Mouse (Mus musculus) inflammation-experienced regulatory T-cells, adult 6 months (primary cell): ENCODE measurements around the gene Gbf1. TPM values are rescaled to one million over a fixed set of nuclear protein-coding genes. Genes with fewer than 3 reads are reported as not detected.

Experiments used
- ATAC-seq: one replicate; pipeline ENCODE4 v1.8.0; 2017
- polyA plus RNA-seq, 3 experiments: library from polyadenylated mRNA; unstranded; fragments of 100-300 nt; shearing (Covaris generic); gene quantifications; one replicate each; pipeline ENCODE4 v1.2.1; 2017

The Gbf1 gene
- polyA plus RNA-seq, 3 experiments from 2014 or later: 25.5 to 35.6 (median 32.6) TPM

DNA sequence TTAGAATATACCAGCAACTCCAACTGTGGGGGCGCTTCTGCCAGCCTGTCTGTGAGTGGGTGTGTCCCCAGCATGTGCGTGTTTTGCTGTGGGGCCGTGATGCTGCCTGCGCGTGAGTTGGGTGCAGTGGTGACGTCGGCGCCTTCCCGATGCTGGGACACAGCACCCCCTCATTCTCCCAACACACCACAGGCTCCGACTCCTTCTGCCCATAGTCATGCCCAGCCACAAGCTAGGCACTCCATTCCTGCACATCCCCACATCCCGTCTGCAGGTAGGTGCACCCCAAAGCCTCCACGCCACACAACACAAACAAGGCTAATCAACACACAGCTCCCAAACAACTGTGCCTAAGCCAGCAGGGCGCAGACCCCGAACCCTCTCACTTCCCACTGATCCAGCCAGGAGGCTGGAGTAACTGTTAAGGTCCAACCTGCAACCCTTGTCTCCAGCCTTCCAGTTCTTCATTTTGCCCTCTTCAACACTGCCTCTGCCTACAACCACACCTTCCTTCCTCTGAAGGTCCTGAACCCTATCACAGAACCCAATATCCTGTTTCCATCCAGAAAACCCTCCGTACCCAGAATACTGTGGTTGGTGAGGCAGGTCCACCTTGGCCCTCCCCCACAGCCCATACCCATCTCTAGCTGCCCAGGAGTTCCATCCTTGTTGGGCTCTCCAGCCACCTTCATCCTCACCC, 164.7 kb downstream of the Gbf1 start:
- ATAC-seq: peak; percentile 62

DNA sequence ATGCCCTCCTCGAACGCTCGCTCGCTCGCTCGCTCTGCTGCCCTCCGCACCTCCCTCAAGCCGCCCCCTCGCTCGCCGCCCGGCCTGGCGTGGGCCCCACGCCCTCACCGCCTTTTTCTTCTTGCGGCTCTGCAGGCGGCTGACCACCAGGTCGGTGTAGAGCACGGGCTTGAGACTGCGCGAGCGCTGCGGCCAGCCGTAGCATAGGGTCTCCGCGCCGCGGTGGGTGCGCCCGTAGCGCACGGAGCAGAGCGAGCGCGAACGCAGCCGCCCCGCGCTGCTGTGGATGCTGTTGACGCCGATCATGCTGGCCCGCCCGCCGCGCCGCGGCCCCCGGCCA, 165.2 kb downstream of the Gbf1 start:
- no peak for ATAC-seq

GRCm38 (mm10) chr19:46318031-46318471, 165.7 kb downstream of the Gbf1 start:
- no peak for ATAC-seq

- no peak for ATAC-seq
Measured at GRCm38 (mm10) chr19:46318586-46319378, 166.5 kb downstream of the Gbf1 start.

DNA sequence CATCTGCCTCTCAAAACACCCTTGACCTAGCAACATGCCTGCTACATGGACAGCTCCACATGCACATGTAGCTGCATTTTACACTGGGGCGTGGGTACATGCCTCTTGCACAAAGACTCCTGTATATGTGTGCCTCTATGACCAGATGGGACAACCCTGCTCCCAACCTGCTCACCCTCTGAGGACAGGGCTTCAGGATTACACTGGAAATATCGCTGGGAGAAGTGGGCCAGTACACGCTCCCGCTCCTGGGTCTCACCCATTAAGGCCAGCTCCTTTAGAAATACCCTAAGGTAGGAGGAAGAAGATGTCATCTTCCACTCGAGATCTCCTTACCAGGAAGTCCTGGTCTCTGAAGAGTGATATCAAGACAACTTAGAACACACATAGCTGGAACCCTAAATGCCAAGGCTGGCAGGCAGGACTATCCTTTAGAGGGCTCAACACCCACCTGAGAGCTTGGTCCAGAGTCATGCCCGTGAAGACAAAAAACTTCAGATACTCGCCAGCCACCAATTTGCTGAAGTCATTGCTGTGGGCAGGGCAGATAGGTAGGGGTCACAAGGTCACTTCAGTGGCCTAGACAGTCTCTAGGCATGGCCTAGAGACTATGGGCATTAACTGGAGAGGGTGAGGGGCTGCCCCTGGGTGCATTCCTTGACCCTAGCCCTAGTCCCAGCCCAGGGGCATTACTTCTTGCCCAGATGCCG, 167.9 kb downstream of the Gbf1 start:
- ATAC-seq: no peak

GRCm38 (mm10) chr19:46321101-46321943, 169.0 kb downstream of the Gbf1 start:
- peak; percentile 64 for ATAC-seq

GRCm38 (mm10) chr19:46322144-46322995, 170.1 kb downstream of the Gbf1 start:
- no peak for ATAC-seq

GRCm38 (mm10) chr19:46322996-46323572, 170.8 kb downstream of the Gbf1 start:
- no peak for ATAC-seq

- no peak for ATAC-seq
Measured at GRCm38 (mm10) chr19:46323716-46324115, 171.4 kb downstream of the Gbf1 start.

DNA sequence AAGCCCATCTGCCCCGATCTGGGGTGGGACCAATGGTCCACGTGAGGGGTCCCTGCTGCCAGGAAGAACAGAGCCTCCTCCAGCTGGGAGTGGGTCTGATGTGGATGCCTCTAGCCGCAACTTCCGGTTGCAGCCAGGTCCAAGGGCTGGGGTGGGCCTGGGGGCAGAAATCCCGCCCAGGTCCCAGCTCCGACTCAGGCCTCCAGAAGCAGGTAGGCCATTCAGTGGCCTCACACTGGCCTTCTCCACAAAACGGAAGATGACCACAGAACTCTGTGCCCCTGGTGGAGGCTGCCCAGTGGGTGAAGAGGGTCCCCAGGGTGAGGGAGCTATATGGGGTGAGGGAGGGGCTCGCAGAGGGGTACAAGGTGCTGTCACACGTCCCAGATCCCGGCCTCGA, 172.1 kb downstream of the Gbf1 start:
- ATAC-seq: no peak

GRCm38 (mm10) chr19:46324918-46325317, 172.6 kb downstream of the Gbf1 start:
- ATAC-seq: no peak

- ATAC-seq: no peak
Measured at GRCm38 (mm10) chr19:46326019-46326755, 173.9 kb downstream of the Gbf1 start.

- ATAC-seq: no peak
Measured at GRCm38 (mm10) chr19:46326756-46327305, 174.5 kb downstream of the Gbf1 start, which contains the start of gene Psd. TSS of gene Psd (minus strand) at chr19:46327156.

DNA sequence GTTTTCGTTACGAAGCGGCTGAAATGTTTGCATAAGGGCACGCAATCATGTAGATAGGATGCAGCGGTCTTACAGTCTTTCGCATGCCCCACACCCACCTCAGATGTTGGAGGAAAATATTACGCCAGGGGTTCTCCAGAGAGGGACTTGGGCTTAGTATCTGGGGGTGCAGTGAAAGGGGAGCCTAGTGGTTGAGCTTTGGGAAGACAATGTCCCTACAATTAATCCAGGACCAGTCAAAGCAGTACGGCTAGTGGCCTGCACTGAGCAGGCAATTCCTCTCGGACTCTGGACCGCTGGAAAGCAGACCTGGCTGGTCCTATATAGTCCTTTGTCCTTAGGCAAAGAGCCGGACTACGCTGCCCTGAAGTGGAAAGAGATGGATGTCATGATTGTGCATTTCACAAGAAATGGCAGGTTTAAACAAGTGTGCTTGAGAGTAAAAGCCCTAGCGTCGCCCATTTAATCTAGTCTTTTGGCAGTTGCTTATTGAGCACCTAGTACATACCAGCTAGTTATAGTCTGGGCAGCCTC, 175.3 kb downstream of the Gbf1 start:
- no peak for ATAC-seq

- peak; percentile 76 for ATAC-seq
Measured at GRCm38 (mm10) chr19:46328081-46329030, 176.0 kb downstream of the Gbf1 start, which contains the start of gene Fbxl15. TSS of gene Fbxl15 (plus strand) at chr19:46328184.

- ATAC-seq: peak; percentile 1
Measured at GRCm38 (mm10) chr19:46329031-46329641, 176.8 kb downstream of the Gbf1 start.

DNA sequence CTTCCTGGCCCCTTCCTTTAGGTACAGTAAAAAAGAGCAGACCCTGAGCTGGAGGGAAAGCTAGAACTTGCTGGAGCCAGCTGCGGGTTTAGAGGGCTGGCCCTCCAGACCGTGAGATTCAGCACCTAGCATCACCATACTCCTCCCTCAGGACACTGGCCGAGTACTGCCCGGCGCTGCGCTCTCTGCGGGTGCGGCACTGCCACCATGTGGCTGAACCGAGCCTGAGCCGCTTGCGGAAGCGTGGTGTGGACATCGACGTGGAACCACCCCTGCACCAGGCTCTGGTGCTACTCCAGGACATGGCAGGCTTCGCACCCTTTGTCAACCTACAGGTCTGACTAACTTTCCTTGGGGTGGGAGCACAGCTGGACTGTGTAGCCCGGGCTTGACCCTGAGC, 177.6 kb downstream of the Gbf1 start:
- ATAC-seq: no peak

GRCm38 (mm10) chr19:46330696-46331095, 178.4 kb downstream of the Gbf1 start:
- ATAC-seq: no peak
